Comparison of ENCODE assay signal across 10 mouse cellular contexts in the genomic region with DNA sequence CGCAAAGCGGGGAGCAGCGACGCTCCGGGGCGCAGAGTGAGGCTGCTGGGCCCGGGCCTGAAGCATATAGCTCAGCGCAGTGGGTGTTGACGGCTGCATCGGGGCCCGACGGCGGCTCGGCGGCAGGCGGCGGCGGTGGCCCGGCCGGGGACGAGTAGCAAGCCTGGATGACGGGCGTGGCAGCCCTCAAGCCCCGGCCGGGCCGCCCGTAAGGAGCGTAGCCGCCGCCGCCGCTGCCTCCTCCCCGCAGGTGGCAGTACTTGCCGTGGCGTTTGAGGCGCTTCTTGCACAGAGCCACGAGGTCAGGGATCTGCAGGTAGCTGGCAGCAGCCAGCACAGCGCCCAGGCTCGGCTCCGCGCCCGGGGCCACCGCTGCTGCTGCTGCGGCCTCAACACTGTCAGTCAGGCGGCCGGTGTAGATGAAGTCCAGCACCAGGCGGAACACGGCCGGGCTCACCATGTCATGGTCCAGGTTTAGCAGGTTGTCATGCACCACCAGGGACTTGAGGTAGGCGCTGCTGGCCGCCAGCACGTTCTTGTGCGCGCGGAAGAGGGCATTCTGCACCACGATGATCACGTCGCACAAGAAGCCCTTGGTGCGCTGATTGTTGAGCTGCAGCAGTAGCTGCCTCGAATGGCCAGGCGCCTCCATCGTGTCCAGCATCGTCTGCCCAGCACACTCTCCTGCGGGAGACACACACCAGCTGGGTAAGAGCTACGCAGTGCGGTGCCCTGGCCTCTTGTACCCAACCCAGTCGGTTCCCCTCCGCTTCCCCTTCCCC. TPM values are rescaled to one million over a fixed set of nuclear protein-coding genes. Genes with fewer than 3 reads are reported as not detected.
DNase-seq lines count a peak whose midpoint lies in the region; ATAC-seq lines count a peak whose summit lies in the region.
"Had no signal": no experiment of that assay in that cellular context is flagged by ENCODE, and none has a peak within 500 bp of the region (broad histone marks: within the 10 kb centered on the region; RNA-seq: fewer than 3 reads in every experiment).

No protein-coding gene starts in this region.

- H3K27me3 ChIP-seq in kidney, embryonic 15.5 days: peaks cover 84% of the 10 kb centered on the region
- H3K27me3 ChIP-seq: Patski had no signal

- WGBS in kidney, embryonic 15.5 days: 3% methylated on average over 56 of the region's 68 CpGs

- peak overlapping the region; percentile 67 for H3K9ac ChIP-seq in kidney, embryonic 15.5 days

- DNase-seq in gastrocnemius, postnatal 10 days: peak; percentile 50
- DNase-seq in gastrocnemius, adult 18-20 months (ENCODE audit: low spot score): no peak
- DNase-seq in Muller cell, postnatal 12 days (ENCODE audit: inconsistent ontology term): peak; percentile 71
- peak; percentile 45 for DNase-seq in gastrocnemius, postnatal 14 days
- peak; percentile 61 to 72 for DNase-seq in lung, postnatal 4 days
- DNase-seq in thymus, postnatal 25 days: peak; percentile 48

- H3K27ac ChIP-seq in kidney, embryonic 15.5 days: peak overlapping the region; percentile 95

- peaks cover 41% of the 10 kb centered on the region for H3K36me3 ChIP-seq in kidney, embryonic 15.5 days

- H3K4me2 ChIP-seq in kidney, embryonic 15.5 days: peak overlapping the region; percentile 94

- ATAC-seq in kidney, embryonic 15.5 days (replicated peaks; ENCODE audit: low FRiP score): no peak
- no peak for ATAC-seq in cerebellum, adult (ENCODE audit: insufficient number of reproducible peaks, low FRiP score, low TSS enrichment)
- ATAC-seq: Patski had no signal

- intact Hi-C loops in gastrocnemius, postnatal 14 days (cut with DNase I; ENCODE audit: low total_unique reads): loop anchor here (2.0 kb wide), 1 partner anchor 186 kb away; no protein-coding TSS in a partner anchor

- no peaks in the 10 kb centered on the region for H3K9me3 ChIP-seq in kidney, embryonic 15.5 days (replicated peaks)

- peaks cover 91% of the 10 kb centered on the region for H3K4me1 ChIP-seq in kidney, embryonic 15.5 days

- peak overlapping the region; percentile 72 for H3K4me3 ChIP-seq in kidney, embryonic 15.5 days (replicated peaks)

RNA-seq across cellular contexts. Expression of a gene that starts 2.3 kb away (rescaled TPM):
- total RNA-seq in gastrocnemius, postnatal 10 days (2021): 10 to 100 TPM; 21.1 to 27.1 TPM
- 1 to 10 TPM; 1.8 to 6.6 TPM for total RNA-seq in gastrocnemius, adult 18-20 months (2021)
- total RNA-seq in gastrocnemius, postnatal 14 days (2021): 10 to 100 TPM; 12.3 to 18.9 TPM
- polyA plus RNA-seq in kidney, embryonic 15.5 days (2015; fragmentation: Nextera tagmentation; extraction: Ambion mirVana): 24.3 and 25.9 TPM in 2 replicates
- total RNA-seq: hematopoietic stem cell, adult 5-6 weeks had no signal

RNA-seq across cellular contexts. Expression of a gene that starts 11.6 kb away (rescaled TPM):
- total RNA-seq in gastrocnemius, postnatal 10 days (2021): 1 to 10 TPM; 4.7 to 5.1 TPM
- total RNA-seq in gastrocnemius, adult 18-20 months (2021): 1 to 10 TPM; 2.5 to 2.8 TPM
- total RNA-seq in gastrocnemius, postnatal 14 days (2021): 1 to 10 TPM; 3.6 to 4.1 TPM
- polyA plus RNA-seq in kidney, embryonic 15.5 days (2015; fragmentation: Nextera tagmentation; extraction: Ambion mirVana): 25.3 and 27.0 TPM in 2 replicates

RNA-seq across cellular contexts. Expression of a gene that starts 24.0 kb away (rescaled TPM):
- 1 to 10 TPM; 8.3 to 8.4 TPM for total RNA-seq in gastrocnemius, postnatal 10 days (2021)
- total RNA-seq in gastrocnemius, adult 18-20 months (2021): 1 to 10 TPM; 4.6 to 5.6 TPM
- total RNA-seq in gastrocnemius, postnatal 14 days (2021): 1 to 10 TPM; 6.6 to 6.9 TPM
- 24.6 and 26.3 TPM in 2 replicates for polyA plus RNA-seq in kidney, embryonic 15.5 days (2015; fragmentation: Nextera tagmentation; extraction: Ambion mirVana)

RNA-seq across cellular contexts. Expression of a gene that starts 26.5 kb away (rescaled TPM):
- total RNA-seq in gastrocnemius, postnatal 10 days (2021): 1 to 10 TPM; 3.2 to 3.8 TPM
- 1 to 10 TPM in 1 of 2 experiments, under 1 TPM in 1; 0.96 to 1.1 TPM for total RNA-seq in gastrocnemius, adult 18-20 months (2021)
- 1 to 10 TPM; 2.1 to 3.0 TPM for total RNA-seq in gastrocnemius, postnatal 14 days (2021)
- 3.4 and 3.6 TPM in 2 replicates for polyA plus RNA-seq in kidney, embryonic 15.5 days (2015; fragmentation: Nextera tagmentation; extraction: Ambion mirVana)
